In genomic region chr8:78213074-78213473, GRCm38 (mm10) we compare ENCODE assay signal across 8 mouse cellular contexts. TPM values are rescaled to one million over a fixed set of nuclear protein-coding genes. Genes with fewer than 3 reads are reported as not detected.
A peak's percentile ranks its signal among the peaks of the same experiment; 100 is the strongest.
DNase-seq lines count a peak whose midpoint lies in the region; ATAC-seq and TF ChIP-seq lines count a peak whose summit lies in the region.

Gene Ttc29, plus strand, starts transcription at chr8:78213297.

- H3K4me1 ChIP-seq in lung, adult 2 months (ENCODE audit: control insufficient read depth, insufficient read depth, low read length) = no peaks in the 10 kb centered on the region

- no peak within 1 kb of the TSS for H3K4me3 ChIP-seq in layer of hippocampus, adult 2 months
- H3K4me3 ChIP-seq in lung, adult 2 months (replicated peaks; ENCODE audit: extremely low read depth, low read depth, low read length) = no peak within 1 kb of the TSS

- intact Hi-C loops in gastrocnemius, postnatal 14 days (cut with DNase I; ENCODE audit: low total_unique reads) = no loop called here

- no peak for TF ChIP-seq CTCF in layer of hippocampus, adult 2 months (conservative IDR thresholded peaks at IDR 0.05)
- no peak for TF ChIP-seq CTCF in lung, adult 2 months (IDR thresholded peaks at IDR 0.05; ENCODE audit: insufficient read depth, low read length)

- TF ChIP-seq POLR2A in lung, adult 2 months (IDR thresholded peaks at IDR 0.05; ENCODE audit: borderline replicate concordance, extremely low read depth, low read depth, low read length) = no peak

- DNase-seq in ES-CJ7 (ENCODE audit: low read depth, low spot score) (peak; percentile 99), WW6 (ENCODE audit: low read depth, low spot score) (peak; percentile 97)
- DNase-seq in gastrocnemius, postnatal 14 days = peak; percentile 26
- DNase-seq in layer of hippocampus, adult 2 months (ENCODE audit: low spot score in 2 of 2) = peak; percentile 20 to 32
- DNase-seq in lung, adult 2 months = peak; percentile 44
- DNase-seq in retina, postnatal 1 day = peak; percentile 97
- DNase-seq in spleen, postnatal 10 days (ENCODE audit: low spot score in 2 of 2) = no peak

- no peak for ATAC-seq in erythroid progenitor cell, adult 5-6 weeks (replicated peaks; ENCODE audit: low FRiP score, poor library complexity, severe bottlenecking)

- 7% methylated on average over 11 of the region's 11 CpGs for WGBS in lung, adult 2 months

- H3K27ac ChIP-seq in layer of hippocampus, adult 2 months = no peak within 1 kb of the TSS

RNA-seq across cellular contexts. Expression of gene Ttc29, which starts in this region (rescaled TPM):
- not detected for total RNA-seq in gastrocnemius, postnatal 14 days (2021)
- total RNA-seq in layer of hippocampus, adult 2 months (2021) = not detected
- polyA plus RNA-seq in lung, adult 2 months (2012; rRNA removed) = 4.7 and 7.4 TPM in 2 replicates
- total RNA-seq in erythroid progenitor cell, adult 5-6 weeks (2015; ENCODE audit: low replicate concordance) = not detected in 2 replicates
- total RNA-seq in erythroid progenitor cell, adult 5-6 weeks (2017; ENCODE audit: low replicate concordance) = not detected in 2 replicates

Comparison
In these comparisons a context has a peak if more than half of its experiments do, and no peak if none do; other contexts are left out.
1. Peak in DNase-seq in gastrocnemius, postnatal 14 days; RNA of the gene not detected or under 1 TPM.
2. Peak in DNase-seq in layer of hippocampus, adult 2 months; RNA of the gene not detected or under 1 TPM.
3. DNase-seq: peak in ES-CJ7 (single experiment), WW6 (single experiment), lung, adult 2 months (single experiment) and retina, postnatal 1 day (single experiment); none in spleen, postnatal 10 days (0 of 2).